Mouse (Mus musculus): ENCODE results near the gene Evi2a. TPM values are rescaled to one million over a fixed set of nuclear protein-coding genes. Genes with fewer than 3 reads are reported as not detected.

Gene Evi2a
- polyA plus RNA-seq, 1 experiment from 2014 or later: 5.0 TPM

- DNase-seq (no peak), ATAC-seq (ENCODE audit: low read depth) (no peak)
- WGBS (ENCODE audit: insufficient replicate concordance): 13% methylated on average over 4 of the region's 4 CpGs
- no peak overlapping the region for H3K4me2 ChIP-seq
- H3K36me3 ChIP-seq: 0 out of 2 replicates have a peak, but pooled peaks cover 3% of the 10 kb centered on the region
- no peaks in the 10 kb centered on the region for H3K27me3 ChIP-seq
- H3K9ac ChIP-seq: no peak overlapping the region
- no peaks in the 10 kb centered on the region for H3K9me3 ChIP-seq (replicated peaks)
- H3K4me1 ChIP-seq (replicated peaks): peaks cover 27% of the 10 kb centered on the region
- no peak overlapping the region for H3K4me3 ChIP-seq (replicated peaks)
- no peak overlapping the region for H3K27ac ChIP-seq
Observed at GRCm38 (mm10) chr11:79535554-79535953, 5.1 kb upstream of the Evi2a start.

GRCm38 (mm10) chr11:79533950-79534690, 3.7 kb upstream of the Evi2a start:
- Histone ChIP-seq H3K27ac (no peak overlapping the region), H3K36me3 (no peaks in the 10 kb centered on the region), H3K27me3 (no peaks in the 10 kb centered on the region), H3K4me2 (no peak overlapping the region), H3K9ac (no peak overlapping the region), H3K4me1 (replicated peaks) (peaks cover 31% of the 10 kb centered on the region), H3K9me3 (replicated peaks) (no peaks in the 10 kb centered on the region), H3K4me3 (replicated peaks) (no peak overlapping the region)
- no peak for DNase-seq
- no peak for ATAC-seq (ENCODE audit: low read depth)
- 66% methylated on average over 8 of the region's 8 CpGs for WGBS (ENCODE audit: insufficient replicate concordance)

- no peaks in the 10 kb centered on the region for H3K27me3 ChIP-seq
- 26% methylated on average over 6 of the region's 6 CpGs for WGBS (ENCODE audit: insufficient replicate concordance)
- no peaks in the 10 kb centered on the region for H3K36me3 ChIP-seq
- H3K4me1 ChIP-seq (replicated peaks): peaks cover 38% of the 10 kb centered on the region
- H3K9me3 ChIP-seq (replicated peaks): no peaks in the 10 kb centered on the region
- H3K4me2 ChIP-seq: no peak overlapping the region
- no peak for DNase-seq
- H3K4me3 ChIP-seq (replicated peaks): no peak overlapping the region
- ATAC-seq (ENCODE audit: low read depth): peak; percentile 62
- no peak overlapping the region for H3K27ac ChIP-seq
- H3K9ac ChIP-seq: no peak overlapping the region
Observed at GRCm38 (mm10) chr11:79533311-79533710, 2.9 kb upstream of the Evi2a start.

GRCm38 (mm10) chr11:79531485-79531884, 1.1 kb upstream of the Evi2a start:
- H3K27me3 ChIP-seq: no peaks in the 10 kb centered on the region
- no peak overlapping the region for H3K4me2 ChIP-seq
- ATAC-seq (ENCODE audit: low read depth) (no peak), DNase-seq (no peak)
- H3K4me1 ChIP-seq (replicated peaks): peaks cover 55% of the 10 kb centered on the region
- no peaks in the 10 kb centered on the region for H3K9me3 ChIP-seq (replicated peaks)
- no peaks in the 10 kb centered on the region for H3K36me3 ChIP-seq
- H3K9ac ChIP-seq: no peak overlapping the region
- H3K27ac ChIP-seq: no peak overlapping the region
- H3K4me3 ChIP-seq (replicated peaks): no peak overlapping the region
- WGBS (ENCODE audit: insufficient replicate concordance): 75% methylated on average over 4 of the region's 4 CpGs

GRCm38 (mm10) chr11:79530774-79531173, 365 bp upstream of the Evi2a start:
- no peak overlapping the region for H3K9ac ChIP-seq
- H3K4me2 ChIP-seq: peak overlapping the region; percentile 24; the same call in 1 of the 2 replicates
- no peak for DNase-seq
- no peak overlapping the region for H3K27ac ChIP-seq
- WGBS (ENCODE audit: insufficient replicate concordance): 25% methylated on average over 11 of the region's 11 CpGs
- peaks cover 56% of the 10 kb centered on the region for H3K4me1 ChIP-seq (replicated peaks)
- peak; percentile 28; the same call in 1 of the 2 replicates for ATAC-seq (ENCODE audit: low read depth)
- H3K4me3 ChIP-seq (replicated peaks): no peak overlapping the region
- no peaks in the 10 kb centered on the region for H3K9me3 ChIP-seq (replicated peaks)
- H3K36me3 ChIP-seq: no peaks in the 10 kb centered on the region
- H3K27me3 ChIP-seq: no peaks in the 10 kb centered on the region

GRCm38 (mm10) chr11:79529736-79530135, 673 bp downstream of the Evi2a start:
- WGBS (ENCODE audit: insufficient replicate concordance): 76% methylated on average over 2 of the region's 2 CpGs
- no peak overlapping the region for H3K27ac ChIP-seq
- peaks cover 53% of the 10 kb centered on the region for H3K4me1 ChIP-seq (replicated peaks)
- H3K9me3 ChIP-seq (replicated peaks): no peaks in the 10 kb centered on the region
- DNase-seq (no peak), ATAC-seq (ENCODE audit: low read depth) (no peak)
- H3K4me3 ChIP-seq (replicated peaks): no peak overlapping the region
- no peaks in the 10 kb centered on the region for H3K36me3 ChIP-seq
- no peak overlapping the region for H3K9ac ChIP-seq
- no peaks in the 10 kb centered on the region for H3K27me3 ChIP-seq
- H3K4me2 ChIP-seq: peak overlapping the region; percentile 21; the same call in 1 of the 2 replicates

- Histone ChIP-seq H3K4me3 (replicated peaks) (no peak overlapping the region), H3K4me2 (no peak overlapping the region)
Observed at GRCm38 (mm10) chr11:79529226-79529625, 1.2 kb downstream of the Evi2a start.

GRCm38 (mm10) chr11:79528601-79529000, 1.8 kb downstream of the Evi2a start:
- H3K27me3 ChIP-seq: no peaks in the 10 kb centered on the region
- no peaks in the 10 kb centered on the region for H3K36me3 ChIP-seq
- 27% methylated on average over 3 of the region's 3 CpGs for WGBS (ENCODE audit: insufficient replicate concordance)
- no peak for DNase-seq
- no peak for ATAC-seq (ENCODE audit: low read depth)
- no peaks in the 10 kb centered on the region for H3K9me3 ChIP-seq (replicated peaks)
- H3K27ac ChIP-seq: peak overlapping the region; percentile 54
- peaks cover 53% of the 10 kb centered on the region for H3K4me1 ChIP-seq (replicated peaks)
- no peak overlapping the region for H3K4me2 ChIP-seq
- H3K9ac ChIP-seq: peak overlapping the region; percentile 0; the same call in 1 of the 2 replicates
- no peak overlapping the region for H3K4me3 ChIP-seq (replicated peaks)

More at GRCm38 (mm10) chr11:79529226-79529625, 1.2 kb downstream of the Evi2a start:
- Histone ChIP-seq H3K27me3 (no peaks in the 10 kb centered on the region), H3K9me3 (replicated peaks) (no peaks in the 10 kb centered on the region), H3K9ac (no peak overlapping the region), H3K36me3 (no peaks in the 10 kb centered on the region), H3K27ac (peak overlapping the region; percentile 54; the same call in 1 of the 2 replicates), H3K4me1 (replicated peaks) (peaks cover 52% of the 10 kb centered on the region)
- WGBS (ENCODE audit: insufficient replicate concordance): 76% methylated on average over 6 of the region's 6 CpGs
- ATAC-seq (ENCODE audit: low read depth) (no peak), DNase-seq (no peak)

GRCm38 (mm10) chr11:79527739-79528384, 2.5 kb downstream of the Evi2a start:
- Histone ChIP-seq H3K4me1 (replicated peaks) (peaks cover 50% of the 10 kb centered on the region), H3K4me2 (peak overlapping the region; percentile 19; the same call in 1 of the 2 replicates), H3K27me3 (no peaks in the 10 kb centered on the region), H3K4me3 (replicated peaks) (no peak overlapping the region), H3K9me3 (replicated peaks) (no peaks in the 10 kb centered on the region), H3K9ac (0 out of 2 replicates have a peak overlapping the region, but pooled peaks have one; percentile 0), H3K27ac (peak overlapping the region; percentile 71), H3K36me3 (no peaks in the 10 kb centered on the region)
- WGBS (ENCODE audit: insufficient replicate concordance): 32% methylated on average over 5 of the region's 5 CpGs
- ATAC-seq (ENCODE audit: low read depth) (no peak), DNase-seq (no peak)

GRCm38 (mm10) chr11:79527015-79527738, 3.2 kb downstream of the Evi2a start:
- ATAC-seq (ENCODE audit: low read depth): no peak
- peaks cover 50% of the 10 kb centered on the region for H3K4me1 ChIP-seq (replicated peaks)
- DNase-seq: no peak
- no peaks in the 10 kb centered on the region for H3K36me3 ChIP-seq
- WGBS (ENCODE audit: insufficient replicate concordance): 43% methylated on average over 15 of the region's 15 CpGs
- H3K4me2 ChIP-seq: peak overlapping the region; percentile 19; the same call in 1 of the 2 replicates
- H3K9ac ChIP-seq: peak overlapping the region; percentile 13; the same call in 1 of the 2 replicates
- no peaks in the 10 kb centered on the region for H3K9me3 ChIP-seq (replicated peaks)
- H3K4me3 ChIP-seq (replicated peaks): no peak overlapping the region
- H3K27me3 ChIP-seq: no peaks in the 10 kb centered on the region
- H3K27ac ChIP-seq: peak overlapping the region; percentile 71

GRCm38 (mm10) chr11:79526549-79526948, 3.9 kb downstream of the Evi2a start:
- Histone ChIP-seq H3K27me3 (no peaks in the 10 kb centered on the region), H3K27ac (no peak overlapping the region; the same call in 1 of the 2 replicates), H3K4me1 (replicated peaks) (peaks cover 53% of the 10 kb centered on the region), H3K4me2 (no peak overlapping the region), H3K9me3 (replicated peaks) (no peaks in the 10 kb centered on the region), H3K9ac (no peak overlapping the region), H3K36me3 (no peaks in the 10 kb centered on the region), H3K4me3 (replicated peaks) (no peak overlapping the region)
- ATAC-seq (ENCODE audit: low read depth) (no peak), DNase-seq (no peak)
- 81% methylated on average over 3 of the region's 3 CpGs for WGBS (ENCODE audit: insufficient replicate concordance)
